Comparison of ENCODE assay signal across 8 mouse cellular contexts in genomic region chr1:74030901-74031360, GRCm38 (mm10).
DNase-seq lines count a peak whose midpoint lies in the region; ATAC-seq lines count a peak whose summit lies in the region.

No protein-coding gene starts in this region.

- no peaks in the 10 kb centered on the region for H3K9me3 ChIP-seq in forebrain, embryonic 10.5 days
- no peaks in the 10 kb centered on the region for H3K9me3 ChIP-seq in hindbrain, embryonic 10.5 days
- H3K9me3 ChIP-seq in limb, embryonic 13.5 days = no peaks in the 10 kb centered on the region
- H3K9me3 ChIP-seq in midbrain, embryonic 16.5 days (replicated peaks; ENCODE audit: control insufficient read depth, low read length, poor library complexity, severe bottlenecking) = no peaks in the 10 kb centered on the region

- H3K4me2 ChIP-seq in limb, embryonic 13.5 days (replicated peaks) = peak overlapping the region; percentile 38
- H3K4me2 ChIP-seq in midbrain, embryonic 16.5 days (ENCODE audit: low read length) = no peak overlapping the region

- H3K36me3 ChIP-seq in forebrain, embryonic 10.5 days (replicated peaks) = no peaks in the 10 kb centered on the region
- H3K36me3 ChIP-seq in hindbrain, embryonic 10.5 days = no peaks in the 10 kb centered on the region
- H3K36me3 ChIP-seq in limb, embryonic 13.5 days = no peaks in the 10 kb centered on the region
- H3K36me3 ChIP-seq in midbrain, embryonic 16.5 days (ENCODE audit: control insufficient read depth, insufficient read depth, low read length) = no peaks in the 10 kb centered on the region

- H3K27me3 ChIP-seq in forebrain, embryonic 10.5 days (ENCODE audit: poor library complexity, severe bottlenecking) = peaks cover 17% of the 10 kb centered on the region
- peaks cover 16% of the 10 kb centered on the region for H3K27me3 ChIP-seq in hindbrain, embryonic 10.5 days (ENCODE audit: insufficient read depth, poor library complexity, severe bottlenecking)
- H3K27me3 ChIP-seq in limb, embryonic 13.5 days = no peaks in the 10 kb centered on the region
- no peaks in the 10 kb centered on the region for H3K27me3 ChIP-seq in midbrain, embryonic 16.5 days (ENCODE audit: control insufficient read depth, insufficient read depth, low read depth, low read length)

- H3K27ac ChIP-seq in forebrain, embryonic 10.5 days = peak overlapping the region; percentile 78
- peak overlapping the region; percentile 30 for H3K27ac ChIP-seq in hindbrain, embryonic 10.5 days
- peak overlapping the region; percentile 92 for H3K27ac ChIP-seq in limb, embryonic 13.5 days
- peak overlapping the region; percentile 31; the same call in 1 of the 2 replicates for H3K27ac ChIP-seq in midbrain, embryonic 16.5 days (ENCODE audit: low read length)

- no peak overlapping the region; the same call in 1 of the 2 replicates for H3K9ac ChIP-seq in limb, embryonic 13.5 days
- no peak overlapping the region for H3K9ac ChIP-seq in midbrain, embryonic 16.5 days (ENCODE audit: low read depth, low read length)

- ATAC-seq in limb, embryonic 13.5 days (ENCODE audit: low FRiP score, low read depth) = peak; percentile 52; the same call in 1 of the 2 replicates
- 0 out of 2 replicates have a peak, but pooled peaks have one; percentile 39 for ATAC-seq in midbrain, embryonic 16.5 days

- peak; percentile 55 to 68 for DNase-seq in cerebellum, postnatal 14 days
- DNase-seq in cerebellum, adult 8-10 months = no peak
- DNase-seq in forebrain, embryonic 10.5 days (ENCODE audit: extremely low spot score, low spot score) = no peak
- peak; percentile 33 for DNase-seq in hindbrain, embryonic 10.5 days (ENCODE audit: low spot score)
- DNase-seq in cerebellum, adult 9-11 months = no peak
- no peak for DNase-seq in c-Kit-positive CD71-positive TER-119-positive erythroid progenitor cells, embryonic 14.5 days (ENCODE audit: low spot score)

- no peak overlapping the region for H3K4me3 ChIP-seq in forebrain, embryonic 10.5 days
- no peak overlapping the region for H3K4me3 ChIP-seq in hindbrain, embryonic 10.5 days
- no peak overlapping the region for H3K4me3 ChIP-seq in limb, embryonic 13.5 days
- no peak overlapping the region for H3K4me3 ChIP-seq in midbrain, embryonic 16.5 days (ENCODE audit: low read depth, low read length)

- peaks cover 80% of the 10 kb centered on the region for H3K4me1 ChIP-seq in forebrain, embryonic 10.5 days
- H3K4me1 ChIP-seq in hindbrain, embryonic 10.5 days (replicated peaks) = peaks cover 81% of the 10 kb centered on the region
- H3K4me1 ChIP-seq in limb, embryonic 13.5 days = peaks cover 98% of the 10 kb centered on the region
- H3K4me1 ChIP-seq in midbrain, embryonic 16.5 days (ENCODE audit: control insufficient read depth, insufficient read depth, low read length) = peaks cover 13% of the 10 kb centered on the region

- 27% methylated on average over 3 of the region's 3 CpGs for WGBS in forebrain, embryonic 10.5 days
- WGBS in hindbrain, embryonic 10.5 days = 31% methylated on average over 3 of the region's 3 CpGs
- WGBS in limb, embryonic 13.5 days = 12% methylated on average over 3 of the region's 3 CpGs
- 23% methylated on average over 3 of the region's 3 CpGs for WGBS in midbrain, embryonic 16.5 days

Comparison
In these comparisons a context has a peak if more than half of its experiments do, and no peak if none do; other contexts are left out.
1. DNase-seq: peak in cerebellum, postnatal 14 days (2 of 2) and hindbrain, embryonic 10.5 days (single experiment); none in cerebellum, adult 8-10 months (single experiment), forebrain, embryonic 10.5 days (single experiment), cerebellum, adult 9-11 months (single experiment) and c-Kit-positive CD71-positive TER-119-positive erythroid progenitor cells, embryonic 14.5 days (single experiment).
2. H3K27ac ChIP-seq: peak in every context shown above with its lines; median percentile 92 in limb, embryonic 13.5 days; 78 in forebrain, embryonic 10.5 days; 31 in midbrain, embryonic 16.5 days; 30 in hindbrain, embryonic 10.5 days.